Mouse (Mus musculus) kidney, embryonic 14.5 days (tissue): Measurements from ENCODE around the gene Sept8. TPM values are rescaled to one million over a fixed set of nuclear protein-coding genes. Genes with fewer than 3 reads are reported as not detected.

Experiments used
- ATAC-seq: fragments of 200-750 bp; cut with Nextera tagmentation; 2 replicates; pipeline ENCODE4 v1.8.0; 2017; ENCODE audit warnings: moderate number of reproducible peaks, mild to moderate bottlenecking, moderate TSS enrichment, moderate library complexity; ENCODE audit not compliant: low FRiP score, low TSS enrichment
- H3K27ac ChIP-seq: fragments of 300-500 bp; sonication (generic); 2 replicates; pipeline ENCODE4 v1.5.1; 2014; ENCODE audit warnings: low read depth, mild to moderate bottlenecking, low read length, moderate library complexity, mixed read lengths
- H3K27me3 ChIP-seq: fragments of 300-500 bp; sonication (generic); 2 replicates; pipeline ENCODE4 v1.6.1; 2014; ENCODE audit warnings: mild to moderate bottlenecking, low read length; ENCODE audit not compliant: control insufficient read depth, insufficient read depth
- H3K36me3 ChIP-seq: fragments of 300-500 bp; sonication (generic); 2 replicates; pipeline ENCODE4 v1.6.1; 2014; ENCODE audit warnings: low read length, mixed read lengths; ENCODE audit not compliant: control insufficient read depth, insufficient read depth
- H3K4me1 ChIP-seq: fragments of 300-500 bp; sonication (generic); 2 replicates; pipeline ENCODE4 v1.6.1; 2014; ENCODE audit warnings: low read length, mixed read lengths; ENCODE audit not compliant: control insufficient read depth, insufficient read depth
- H3K4me2 ChIP-seq: fragments of 300-500 bp; sonication (generic); replicated peaks from 2 replicates; pipeline ENCODE4 v1.6.1; 2014; ENCODE audit warnings: low read depth, mild to moderate bottlenecking, low read length
- H3K4me3 ChIP-seq: fragments of 300-500 bp; sonication (generic); 2 replicates; pipeline ENCODE4 v1.5.1; 2014; ENCODE audit warnings: mild to moderate bottlenecking, low read length
- H3K9ac ChIP-seq: fragments of 300-500 bp; sonication (generic); 2 replicates; pipeline ENCODE4 v1.6.1; 2014; ENCODE audit warnings: low read depth, mild to moderate bottlenecking, low read length, moderate library complexity
- H3K9me3 ChIP-seq: fragments of 300-500 bp; sonication (generic); 2 replicates; pipeline ENCODE4 v1.6.1; 2016; ENCODE audit warnings: low read length; ENCODE audit not compliant: control insufficient read depth
- WGBS: fragments of 180-500 bp; shearing (Covaris S2); extraction: QIAGEN DNeasy Blood & Tissue Kit; methylation state at CpG from one replicate; pipeline ENCODE4 v1.1.7; 2014; 5-methylcytosine and 5-hydroxymethylcytosine counted together
- polyA plus RNA-seq: library from polyadenylated mRNA; unstranded; fragments of >200 nt; fragmentation: Nextera tagmentation; extraction: Ambion mirVana; gene quantifications from 2 replicates; pipeline ENCODE4 v1.2.1, GENCODE M21; 2014

The Sept8 gene
- polyA plus RNA-seq, 1 experiment from 2014 or later, result 21.3 TPM

DNA sequence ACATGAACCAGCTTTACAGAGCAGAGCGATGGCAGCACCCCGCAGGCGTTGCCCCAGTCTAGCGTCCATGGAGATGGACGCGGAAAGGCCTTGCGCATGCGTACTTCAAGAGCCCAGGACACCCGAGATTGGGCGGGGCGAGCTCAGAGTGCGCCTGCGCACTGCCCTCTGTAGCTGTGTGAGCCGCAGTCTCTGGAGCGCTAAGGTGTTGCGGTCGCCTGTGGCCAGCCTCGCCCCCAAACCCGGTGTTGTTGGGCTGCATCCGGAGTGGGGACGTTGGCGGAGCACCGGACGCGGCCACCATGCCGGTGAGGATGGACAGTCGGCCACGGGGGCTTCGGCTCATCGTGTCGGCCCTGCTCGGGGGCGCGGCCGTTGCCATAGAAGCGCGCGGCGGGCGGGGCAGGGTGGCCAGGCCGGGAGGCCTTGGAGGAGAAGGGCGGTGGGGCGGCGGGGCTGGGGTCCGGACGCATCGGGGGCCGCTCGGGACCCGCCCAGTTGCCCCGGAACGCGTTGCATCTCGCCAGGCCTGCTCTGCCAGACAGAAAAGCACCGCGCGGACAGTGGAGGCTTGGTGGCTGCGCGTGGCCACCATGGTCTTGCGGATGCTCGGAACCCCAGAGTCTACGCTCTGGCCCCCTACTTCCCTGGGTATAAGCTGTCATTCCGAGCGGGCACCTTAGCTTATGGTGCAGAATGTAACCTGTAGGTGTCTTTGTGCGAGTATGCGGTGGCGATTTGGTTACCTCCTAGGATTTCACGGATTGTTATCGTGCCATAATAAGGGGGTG lies 48.4 kb downstream of the Sept8 start, which contains the start of gene Kif3a:
Kif3a (plus strand) TSS at position 156 of the 791 bp plus-strand sequence.
- Histone ChIP-seq H3K4me3 (peak within 1 kb of the TSS; percentile 97), H3K9me3 (peaks cover 5% of the 10 kb centered on the region; the same call in 1 of the 2 replicates), H3K27ac (no peak within 1 kb of the TSS; the same call in 1 of the 2 replicates), H3K27me3 (no peaks in the 10 kb centered on the region), H3K36me3 (0 out of 2 replicates have a peak, but pooled peaks cover 5% of the 10 kb centered on the region), H3K4me1 (peaks cover 11% of the 10 kb centered on the region; the same call in 1 of the 2 replicates), H3K9ac (peak within 1 kb of the TSS; percentile 79), H3K4me2 (peak within 1 kb of the TSS; percentile 77)
- under 1% methylated on average over 69 of the region's 69 CpGs for WGBS
- peak; percentile 96 for ATAC-seq

DNA sequence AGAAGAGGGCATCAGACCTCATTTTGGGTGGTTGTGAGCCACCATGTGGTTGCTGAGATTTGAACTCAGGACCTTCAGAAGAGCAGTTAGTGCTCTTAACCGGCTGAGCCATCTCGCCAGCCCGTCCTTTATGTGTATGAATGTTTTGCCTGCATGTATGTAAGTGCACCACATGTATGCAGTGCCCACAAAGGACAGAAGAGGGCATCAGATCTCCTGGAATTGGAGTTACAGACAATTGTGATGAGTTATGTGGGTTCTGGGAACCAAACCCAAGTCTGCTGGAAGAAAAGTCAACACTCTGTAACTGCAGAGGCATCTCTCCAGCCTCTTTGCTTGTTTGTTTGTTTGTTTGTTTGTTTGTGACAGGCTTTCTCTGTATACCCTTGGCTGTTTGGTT lies 61.5 kb downstream of the Sept8 start:
- 92% methylated on average over 3 of the region's 3 CpGs for WGBS
- Histone ChIP-seq H3K4me3 (no peak overlapping the region), H3K9ac (no peak overlapping the region), H3K9me3 (no peaks in the 10 kb centered on the region), H3K27me3 (no peaks in the 10 kb centered on the region), H3K4me2 (no peak overlapping the region), H3K27ac (no peak overlapping the region), H3K4me1 (no peaks in the 10 kb centered on the region), H3K36me3 (peaks cover 50% of the 10 kb centered on the region; the same call in 1 of the 2 replicates)
- no peak for ATAC-seq

DNA sequence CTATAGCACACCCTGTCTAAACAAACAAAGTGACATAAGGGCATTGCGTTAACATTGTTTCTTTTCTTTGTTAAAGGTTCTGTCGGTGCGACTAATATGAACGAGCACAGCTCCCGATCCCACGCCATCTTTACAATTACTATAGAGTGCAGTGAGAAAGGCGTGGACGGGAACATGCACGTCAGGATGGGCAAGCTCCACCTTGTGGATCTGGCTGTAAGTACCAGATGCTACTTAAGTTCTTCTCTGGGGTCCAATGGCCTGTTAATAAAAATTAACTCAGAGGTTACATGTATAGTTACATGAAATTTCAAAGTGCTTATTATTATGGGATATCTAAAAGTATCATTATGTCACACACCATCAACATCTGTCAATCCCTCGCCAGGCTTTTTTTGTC lies 64.1 kb downstream of the Sept8 start:
- no peaks in the 10 kb centered on the region for H3K9me3 ChIP-seq
- WGBS, result 87% methylated on average over 10 of the region's 10 CpGs
- no peak overlapping the region for H3K9ac ChIP-seq
- ATAC-seq, result no peak
- no peaks in the 10 kb centered on the region for H3K4me1 ChIP-seq
- no peak overlapping the region for H3K4me3 ChIP-seq
- H3K4me2 ChIP-seq, result no peak overlapping the region
- peaks cover 50% of the 10 kb centered on the region; the same call in 1 of the 2 replicates for H3K36me3 ChIP-seq
- H3K27ac ChIP-seq, result no peak overlapping the region
- no peaks in the 10 kb centered on the region for H3K27me3 ChIP-seq

DNA sequence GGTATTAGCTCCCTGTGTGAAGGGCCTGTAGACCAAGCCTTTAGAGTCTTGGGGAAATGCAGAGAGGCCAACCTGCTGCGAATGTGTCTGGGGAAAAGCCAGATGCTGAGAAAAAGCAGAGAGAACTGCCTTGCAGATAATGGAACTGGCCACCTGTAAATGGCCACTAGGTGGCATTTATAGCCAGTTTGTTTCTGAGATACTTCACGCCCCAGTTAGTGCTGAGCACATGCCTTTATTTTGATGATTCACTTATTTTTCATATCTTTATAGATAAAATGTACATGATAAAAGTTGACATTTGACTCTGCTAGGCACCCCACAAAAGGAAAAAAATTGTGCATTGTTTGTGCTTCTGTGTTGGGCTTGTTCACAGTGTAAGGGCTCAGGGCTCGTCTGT lies 65.8 kb downstream of the Sept8 start:
- 65% methylated on average over 3 of the region's 3 CpGs for whole genome bisulfite sequencing
- Histone ChIP-seq H3K4me1 (no peaks in the 10 kb centered on the region), H3K9me3 (no peaks in the 10 kb centered on the region), H3K36me3 (peaks cover 46% of the 10 kb centered on the region; the same call in 1 of the 2 replicates), H3K9ac (no peak overlapping the region), H3K27ac (no peak overlapping the region), H3K4me3 (no peak overlapping the region), H3K27me3 (no peaks in the 10 kb centered on the region), H3K4me2 (no peak overlapping the region)
- no peak for ATAC-seq

DNA sequence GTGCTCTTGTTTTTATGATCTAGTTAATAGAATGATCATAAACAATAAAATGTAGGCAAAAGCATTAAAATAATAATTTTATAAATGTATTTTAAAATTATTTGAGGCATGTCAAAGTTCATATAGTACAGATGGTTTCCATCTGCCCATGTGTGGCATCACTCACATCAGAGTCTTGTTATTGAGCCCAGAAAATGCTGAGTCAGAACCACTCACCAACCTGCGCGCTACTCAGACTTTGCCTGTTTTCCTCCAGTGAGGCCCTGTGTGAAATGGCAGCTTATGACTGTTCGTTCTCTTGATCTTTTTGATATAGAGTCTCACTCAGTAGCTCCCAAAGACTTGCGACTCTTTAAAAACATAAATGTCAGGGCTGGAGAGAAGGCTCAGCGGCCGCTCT lies 66.5 kb downstream of the Sept8 start:
- whole genome bisulfite sequencing, result 92% methylated on average over 6 of the region's 6 CpGs
- Histone ChIP-seq H3K27ac (no peak overlapping the region), H3K4me3 (no peak overlapping the region), H3K4me1 (no peaks in the 10 kb centered on the region), H3K27me3 (no peaks in the 10 kb centered on the region), H3K9me3 (no peaks in the 10 kb centered on the region), H3K9ac (no peak overlapping the region), H3K36me3 (peaks cover 43% of the 10 kb centered on the region; the same call in 1 of the 2 replicates), H3K4me2 (no peak overlapping the region)
- no peak for ATAC-seq

DNA sequence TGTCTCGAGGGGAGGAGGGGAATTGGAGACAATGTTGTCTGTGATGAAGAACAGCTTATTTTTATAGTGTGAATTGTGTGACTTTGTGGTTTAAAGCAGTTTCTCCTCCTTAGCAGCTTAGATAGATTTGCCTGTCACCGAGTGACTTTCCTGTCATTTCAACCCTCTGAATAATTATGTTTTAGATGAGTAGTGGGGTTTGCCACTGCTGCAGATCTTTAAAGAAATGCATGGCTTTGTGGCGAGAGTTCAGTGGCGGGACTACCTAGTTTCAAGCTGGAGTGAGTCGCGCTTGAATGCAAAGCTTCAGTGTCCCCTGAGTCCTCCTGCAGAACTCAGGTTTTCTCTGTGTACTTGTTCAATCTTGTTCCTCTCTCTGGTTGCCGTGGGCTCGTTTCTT lies 69.2 kb downstream of the Sept8 start:
- Histone ChIP-seq H3K36me3 (peaks cover 38% of the 10 kb centered on the region; the same call in 1 of the 2 replicates), H3K9ac (no peak overlapping the region), H3K4me3 (no peak overlapping the region), H3K27ac (no peak overlapping the region), H3K9me3 (no peaks in the 10 kb centered on the region), H3K27me3 (no peaks in the 10 kb centered on the region), H3K4me1 (no peaks in the 10 kb centered on the region), H3K4me2 (no peak overlapping the region)
- 81% methylated on average over 8 of the region's 8 CpGs for WGBS
- ATAC-seq, result no peak

DNA sequence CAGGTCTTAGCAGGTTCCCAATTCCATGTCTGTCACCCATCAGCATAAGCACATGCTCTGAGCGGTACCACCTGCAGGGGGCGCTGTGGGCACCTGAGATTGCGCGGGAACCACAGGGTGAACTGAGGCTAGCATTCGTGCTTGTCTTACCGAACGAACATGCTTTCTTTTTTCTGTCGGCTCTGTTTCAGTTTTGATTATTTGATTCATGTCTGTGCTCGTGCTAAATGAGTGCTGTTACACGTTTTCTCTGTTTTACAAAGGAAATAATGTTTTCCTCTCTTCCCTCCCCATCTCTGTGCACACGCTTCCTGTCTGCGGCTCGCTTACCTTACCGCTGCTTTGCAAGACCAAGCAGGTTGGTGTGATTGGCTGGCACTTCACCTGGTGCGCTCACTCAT lies 71.3 kb downstream of the Sept8 start:
- Histone ChIP-seq H3K4me2 (no peak overlapping the region), H3K36me3 (peaks cover 37% of the 10 kb centered on the region), H3K4me3 (no peak overlapping the region), H3K9ac (no peak overlapping the region), H3K27me3 (no peaks in the 10 kb centered on the region), H3K4me1 (no peaks in the 10 kb centered on the region), H3K27ac (no peak overlapping the region), H3K9me3 (no peaks in the 10 kb centered on the region)
- 43% methylated on average over 15 of the region's 15 CpGs for WGBS
- no peak for ATAC-seq

DNA sequence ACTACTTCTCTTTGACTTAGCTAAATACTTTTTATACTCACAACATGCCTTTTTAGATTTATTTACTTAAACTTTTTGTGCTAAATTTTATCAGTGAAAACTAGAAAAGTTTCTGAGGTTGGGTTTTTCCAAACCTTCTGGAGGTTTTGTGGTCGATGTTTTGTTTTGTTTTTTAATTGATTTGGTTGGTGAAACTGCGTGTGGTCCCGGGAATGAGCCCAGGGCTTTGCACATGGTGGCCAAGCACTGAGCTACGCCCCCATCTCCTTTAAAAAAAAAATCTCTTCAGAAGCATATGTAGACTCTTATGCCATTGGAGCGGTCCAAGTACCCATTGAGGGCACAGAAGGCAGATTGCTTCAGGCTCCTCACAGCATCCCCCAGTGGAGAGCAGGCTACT lies 72.1 kb downstream of the Sept8 start:
- H3K27me3 ChIP-seq, result no peaks in the 10 kb centered on the region
- WGBS, result 93% methylated on average over 5 of the region's 5 CpGs
- H3K4me2 ChIP-seq, result no peak overlapping the region
- H3K36me3 ChIP-seq, result peaks cover 37% of the 10 kb centered on the region
- no peak overlapping the region for H3K27ac ChIP-seq
- H3K4me3 ChIP-seq, result no peak overlapping the region
- no peaks in the 10 kb centered on the region for H3K9me3 ChIP-seq
- H3K9ac ChIP-seq, result no peak overlapping the region
- no peaks in the 10 kb centered on the region for H3K4me1 ChIP-seq
- ATAC-seq, result no peak
